Mouse (Mus musculus): ENCODE results near the gene Spata31d1a. TPM values are rescaled to one million over a fixed set of nuclear protein-coding genes. Genes with fewer than 3 reads are reported as not detected.

Gene Spata31d1a
- total and polyA plus RNA-seq, 3 experiments, result 0.14 TPM; not detected in 2

- Histone ChIP-seq H3K36me3 (ENCODE audit: control insufficient read depth, insufficient read depth, low read length) (no peaks in the 10 kb centered on the region), H3K9ac (ENCODE audit: low read depth, low read length) (no peak overlapping the region), H3K79me2 (replicated peaks; ENCODE audit: control insufficient read depth, insufficient read depth, low read length) (no peaks in the 10 kb centered on the region), H3K4me1 (ENCODE audit: control insufficient read depth, insufficient read depth, low read length) (no peaks in the 10 kb centered on the region), H3K27ac (no peak overlapping the region), H3K4me3 (no peak overlapping the region; the same call in 1 of the 2 replicates), H3K27me3 (ENCODE audit: control insufficient read depth, insufficient read depth, low read length) (0 out of 2 replicates have a peak, but pooled peaks cover 1% of the 10 kb centered on the region)
- intact Hi-C loops (cut with DNase I), result no loop called here
- 27% methylated on average over 13 of the region's 13 CpGs for WGBS
- TF ChIP-seq POLR2A (IDR thresholded peaks at IDR 0.05; ENCODE audit: insufficient read depth, low read depth, low read length), result no peak
- no peak for TF ChIP-seq EP300 (IDR thresholded peaks at IDR 0.05; ENCODE audit: insufficient read depth, low read depth, low read length)
- peak; percentile 66 for TF ChIP-seq CTCF (IDR thresholded peaks at IDR 0.05)
- DNase-seq, result peak; percentile 36 to 40
These were observed 21.8 kb downstream of the Spata31d1a start for GRCm38 (mm10) chr13:59688338-59688770.

GRCm38 (mm10) chr13:59685236-59685635, 24.9 kb downstream of the Spata31d1a start:
- Histone ChIP-seq H3K36me3 (ENCODE audit: control insufficient read depth, insufficient read depth, low read length) (no peaks in the 10 kb centered on the region), H3K79me2 (replicated peaks; ENCODE audit: control insufficient read depth, insufficient read depth, low read length) (no peaks in the 10 kb centered on the region), H3K4me1 (ENCODE audit: control insufficient read depth, insufficient read depth, low read length) (no peaks in the 10 kb centered on the region), H3K27me3 (ENCODE audit: control insufficient read depth, insufficient read depth, low read length) (peaks cover 1% of the 10 kb centered on the region; the same call in 1 of the 2 replicates), H3K27ac (no peak overlapping the region), H3K4me3 (no peak overlapping the region), H3K9ac (ENCODE audit: low read depth, low read length) (no peak overlapping the region)
- WGBS, result 87% methylated on average over 3 of the region's 3 CpGs
- DNase-seq, result no peak
- TF ChIP-seq CTCF (IDR thresholded peaks at IDR 0.05), result no peak
- no peak for TF ChIP-seq EP300 (IDR thresholded peaks at IDR 0.05; ENCODE audit: insufficient read depth, low read depth, low read length)
- TF ChIP-seq POLR2A (IDR thresholded peaks at IDR 0.05; ENCODE audit: insufficient read depth, low read depth, low read length), result no peak
- intact Hi-C loops (cut with DNase I), result no loop called here

- WGBS, result 19% methylated on average over 7 of the region's 7 CpGs
- no peak for DNase-seq
- Histone ChIP-seq H3K9ac (ENCODE audit: low read depth, low read length) (no peak overlapping the region), H3K27ac (no peak overlapping the region), H3K36me3 (ENCODE audit: control insufficient read depth, insufficient read depth, low read length) (no peaks in the 10 kb centered on the region), H3K79me2 (replicated peaks; ENCODE audit: control insufficient read depth, insufficient read depth, low read length) (no peaks in the 10 kb centered on the region), H3K4me1 (ENCODE audit: control insufficient read depth, insufficient read depth, low read length) (no peaks in the 10 kb centered on the region), H3K4me3 (no peak overlapping the region), H3K27me3 (ENCODE audit: control insufficient read depth, insufficient read depth, low read length) (peaks cover 1% of the 10 kb centered on the region; the same call in 1 of the 2 replicates)
- intact Hi-C loops (cut with DNase I), result no loop called here
- TF ChIP-seq EP300 (IDR thresholded peaks at IDR 0.05; ENCODE audit: insufficient read depth, low read depth, low read length), result no peak
- TF ChIP-seq CTCF (IDR thresholded peaks at IDR 0.05), result no peak
- TF ChIP-seq POLR2A (IDR thresholded peaks at IDR 0.05; ENCODE audit: insufficient read depth, low read depth, low read length), result no peak
These were observed 27.5 kb downstream of the Spata31d1a start for GRCm38 (mm10) chr13:59682629-59683028.

GRCm38 (mm10) chr13:59679908-59680307, 30.2 kb downstream of the Spata31d1a start:
- H3K36me3 ChIP-seq (ENCODE audit: control insufficient read depth, insufficient read depth, low read length), result no peaks in the 10 kb centered on the region
- H3K4me3 ChIP-seq, result no peak overlapping the region
- WGBS, result 66% methylated on average over 4 of the region's 4 CpGs
- no peak overlapping the region for H3K27ac ChIP-seq
- no peak for DNase-seq
- H3K4me1 ChIP-seq (ENCODE audit: control insufficient read depth, insufficient read depth, low read length), result no peaks in the 10 kb centered on the region
- H3K27me3 ChIP-seq (ENCODE audit: control insufficient read depth, insufficient read depth, low read length), result peaks cover 1% of the 10 kb centered on the region; the same call in 1 of the 2 replicates
- TF ChIP-seq POLR2A (IDR thresholded peaks at IDR 0.05; ENCODE audit: insufficient read depth, low read depth, low read length) (no peak), CTCF (IDR thresholded peaks at IDR 0.05) (no peak), EP300 (IDR thresholded peaks at IDR 0.05; ENCODE audit: insufficient read depth, low read depth, low read length) (no peak)
- H3K79me2 ChIP-seq (replicated peaks; ENCODE audit: control insufficient read depth, insufficient read depth, low read length), result no peaks in the 10 kb centered on the region
- intact Hi-C loops (cut with DNase I), result loop anchor here (10.0 kb wide), 2 partner anchors 95 to 145 kb away; partner anchors contain the start of genes Agtpbp1, Naa35 and Tut7
- H3K9ac ChIP-seq (ENCODE audit: low read depth, low read length), result no peak overlapping the region

GRCm38 (mm10) chr13:59679306-59679705, 30.8 kb downstream of the Spata31d1a start:
- H3K27me3 ChIP-seq (ENCODE audit: control insufficient read depth, insufficient read depth, low read length), result peaks cover 1% of the 10 kb centered on the region; the same call in 1 of the 2 replicates
- no peak for DNase-seq
- H3K4me3 ChIP-seq, result no peak overlapping the region
- H3K79me2 ChIP-seq (replicated peaks; ENCODE audit: control insufficient read depth, insufficient read depth, low read length), result no peaks in the 10 kb centered on the region
- WGBS, result 40% methylated on average over 4 of the region's 4 CpGs
- no peaks in the 10 kb centered on the region for H3K36me3 ChIP-seq (ENCODE audit: control insufficient read depth, insufficient read depth, low read length)
- no peak overlapping the region for H3K27ac ChIP-seq
- no peak overlapping the region for H3K9ac ChIP-seq (ENCODE audit: low read depth, low read length)
- H3K4me1 ChIP-seq (ENCODE audit: control insufficient read depth, insufficient read depth, low read length), result no peaks in the 10 kb centered on the region
- intact Hi-C loops (cut with DNase I), result loop anchor here (10.0 kb wide), 2 partner anchors 95 to 145 kb away; partner anchors contain the start of genes Agtpbp1, Naa35 and Tut7
- TF ChIP-seq POLR2A (IDR thresholded peaks at IDR 0.05; ENCODE audit: insufficient read depth, low read depth, low read length) (no peak), CTCF (IDR thresholded peaks at IDR 0.05) (no peak), EP300 (IDR thresholded peaks at IDR 0.05; ENCODE audit: insufficient read depth, low read depth, low read length) (no peak)

All from heart, adult 2 months (tissue).